Mouse (Mus musculus): ENCODE results near the gene Alpl. TPM values are rescaled to one million over a fixed set of nuclear protein-coding genes. Genes with fewer than 3 reads are reported as not detected.

Gene Alpl
- total and polyA plus RNA-seq, 3 experiments, result 62.9 to 164 (median 115) TPM

DNA sequence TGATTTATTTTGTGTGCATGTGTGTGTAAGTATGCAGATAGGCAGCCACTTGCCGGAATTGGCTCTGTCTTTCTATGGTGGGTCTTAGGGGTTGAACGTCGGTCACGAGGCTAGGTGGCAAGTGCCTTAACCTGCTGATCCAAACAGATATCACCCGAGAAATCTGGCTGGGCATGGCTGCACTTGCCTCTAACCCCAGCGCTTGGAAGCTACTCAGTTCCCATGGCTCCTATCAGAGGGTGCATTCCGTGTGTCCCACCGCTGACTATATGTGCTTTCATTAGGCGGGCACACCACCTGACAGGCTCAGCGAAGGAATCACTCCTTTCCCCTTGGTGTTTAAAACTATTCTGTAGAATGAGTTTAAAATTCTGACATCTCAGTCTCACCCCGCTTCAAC, 35.4 kb upstream of the Alpl start:
- Histone ChIP-seq H3K4me3 (replicated peaks in 1 of 3; ENCODE audit: low read depth in 2 of 3, low read length in 2 of 3, poor library complexity in 1 of 3) (no peak overlapping the region), H3K4me1 (ENCODE audit: control insufficient read depth in 1 of 2, insufficient read depth in 2 of 2) (peaks cover 3 to 10% of the 10 kb centered on the region in 2 experiments; a peak in 3 of 4 replicates), H3K27me3 (replicated peaks) (peaks cover 5% of the 10 kb centered on the region), H3K36me3 (replicated peaks in 1 of 2; ENCODE audit: control insufficient read depth in 1 of 2, insufficient read depth in 1 of 2, low read length in 1 of 2) (no peaks in the 10 kb centered on the region), H3K4me2 (ENCODE audit: insufficient read depth, low read depth, poor library complexity, severe bottlenecking) (no peak overlapping the region), H3K79me2 (replicated peaks; ENCODE audit: control insufficient read depth, extremely low read depth, insufficient read depth, poor library complexity, severe bottlenecking) (no peaks in the 10 kb centered on the region), H3K27ac (ENCODE audit: insufficient read depth, low read depth) (no peak overlapping the region), H3K9ac (ENCODE audit: insufficient read depth, low read depth) (no peak overlapping the region), H3K9me3 (replicated peaks; ENCODE audit: low read length) (no peaks in the 10 kb centered on the region)
- TF ChIP-seq GABPA (IDR thresholded peaks at IDR 0.05; ENCODE audit: insufficient replicate concordance, low read depth, low read length), result no peak
- no peak for TF ChIP-seq RCOR1 (conservative IDR thresholded peaks at IDR 0.05; ENCODE audit: low read depth, low read length)
- TF ChIP-seq ZKSCAN1 (IDR thresholded peaks at IDR 0.05; ENCODE audit: borderline replicate concordance, low read depth, low read length), result no peak
- TF ChIP-seq TBP (conservative IDR thresholded peaks at IDR 0.05; ENCODE audit: low read depth, low read length), result no peak
- TF ChIP-seq SMC3 (IDR thresholded peaks at IDR 0.05; ENCODE audit: low read depth, low read length), result no peak
- no peak for TF ChIP-seq IRF4 (IDR thresholded peaks at IDR 0.05; ENCODE audit: low read depth, low read length)
- no peak for TF ChIP-seq MEF2A (IDR thresholded peaks at IDR 0.05; ENCODE audit: borderline replicate concordance, low read depth, low read length)
- no peak for TF ChIP-seq USF2 (conservative IDR thresholded peaks at IDR 0.05; ENCODE audit: low read depth, low read length)
- TF ChIP-seq KAT2A (IDR thresholded peaks at IDR 0.05; ENCODE audit: insufficient replicate concordance, low read length), result no peak
- no peak for TF ChIP-seq NELFE (IDR thresholded peaks at IDR 0.05; ENCODE audit: low read depth, low read length)
- no peak for TF ChIP-seq ELF1 (IDR thresholded peaks at IDR 0.05; ENCODE audit: low read depth, low read length)
- no peak for TF ChIP-seq EP300 (IDR thresholded peaks at IDR 0.05; ENCODE audit: low read length)
- no peak for TF ChIP-seq BHLHE40 (IDR thresholded peaks at IDR 0.05; ENCODE audit: low read depth, low read length)
- no peak for TF ChIP-seq POLR2A (IDR thresholded peaks at IDR 0.05; ENCODE audit: low read depth, low read length)
- TF ChIP-seq MAX (IDR thresholded peaks at IDR 0.05; ENCODE audit: low read length), result no peak
- DNase-seq (ENCODE audit: extremely low read depth), result no peak
- dilution Hi-C loops (cut with MboI; ENCODE audit: extremely low pct_ligation_motif_present, extremely low pct_unique_long_range_greater_than_20kb, low sequenced_read_pairs), result no loop called here
- in situ Hi-C loops (cut with MboI; ENCODE audit: low pct_ligation_motif_present, low pct_unique_long_range_greater_than_20kb, low sequenced_read_pairs), result no loop called here

DNA sequence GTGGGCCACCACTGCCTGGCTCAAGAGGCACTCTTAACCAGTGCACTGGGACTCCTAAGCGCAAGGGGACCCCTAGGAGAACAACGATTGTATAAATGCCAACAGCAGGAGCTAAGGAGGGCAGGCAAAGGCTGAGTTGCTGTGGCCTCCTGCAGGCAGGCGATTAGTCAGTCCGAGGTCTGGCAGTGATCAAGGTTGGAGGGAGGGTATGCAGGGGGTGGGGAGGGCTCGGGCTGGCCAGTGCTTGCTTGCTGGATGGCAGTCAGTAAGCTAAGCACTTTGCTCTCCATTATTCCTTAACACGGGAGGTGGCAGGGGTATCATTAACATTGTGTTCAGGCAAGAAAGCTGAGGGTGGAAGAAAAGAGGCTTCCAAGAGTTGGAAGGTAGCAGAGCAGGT, 34.2 kb upstream of the Alpl start:
- peaks cover 4% of the 10 kb centered on the region for H3K27me3 ChIP-seq (replicated peaks)
- no peaks in the 10 kb centered on the region for H3K9me3 ChIP-seq (replicated peaks; ENCODE audit: low read length)
- in situ Hi-C loops (cut with MboI; ENCODE audit: low pct_ligation_motif_present, low pct_unique_long_range_greater_than_20kb, low sequenced_read_pairs), result no loop called here
- no peak overlapping the region for H3K4me2 ChIP-seq (ENCODE audit: insufficient read depth, low read depth, poor library complexity, severe bottlenecking)
- H3K27ac ChIP-seq (ENCODE audit: insufficient read depth, low read depth), result no peak overlapping the region
- no peaks in the 10 kb centered on the region for H3K36me3 ChIP-seq (replicated peaks in 1 of 2; ENCODE audit: control insufficient read depth in 1 of 2, insufficient read depth in 1 of 2, low read length in 1 of 2)
- H3K79me2 ChIP-seq (replicated peaks; ENCODE audit: control insufficient read depth, extremely low read depth, insufficient read depth, poor library complexity, severe bottlenecking), result no peaks in the 10 kb centered on the region
- H3K4me3 ChIP-seq (replicated peaks in 1 of 3; ENCODE audit: low read depth in 2 of 3, low read length in 2 of 3, poor library complexity in 1 of 3), result no peak overlapping the region
- DNase-seq (ENCODE audit: extremely low read depth), result no peak
- TF ChIP-seq E2F4 (IDR thresholded peaks at IDR 0.05; ENCODE audit: insufficient replicate concordance, low read depth, low read length) (no peak), USF1 (IDR thresholded peaks at IDR 0.05; ENCODE audit: low read depth, low read length) (no peak), MAZ (IDR thresholded peaks at IDR 0.05; ENCODE audit: low read depth, low read length) (no peak), NELFE (IDR thresholded peaks at IDR 0.05; ENCODE audit: low read depth, low read length) (no peak), RCOR1 (conservative IDR thresholded peaks at IDR 0.05; ENCODE audit: low read depth, low read length) (no peak), ZC3H11A (IDR thresholded peaks at IDR 0.05; ENCODE audit: low read depth, low read length) (no peak)
- no peak overlapping the region for H3K9ac ChIP-seq (ENCODE audit: insufficient read depth, low read depth)
- peaks cover 0 to 6% of the 10 kb centered on the region in 2 experiments; a peak in 2 of 4 replicates for H3K4me1 ChIP-seq (ENCODE audit: control insufficient read depth in 1 of 2, insufficient read depth in 2 of 2)
- dilution Hi-C loops (cut with MboI; ENCODE audit: extremely low pct_ligation_motif_present, extremely low pct_unique_long_range_greater_than_20kb, low sequenced_read_pairs), result no loop called here

Measured in CH12.LX (cell line).